Mouse (Mus musculus) 3T3-L1 (cell line): ENCODE results near the gene Slc43a3.
"Not testable (repeated sequence)": the region's sequence is repeated elsewhere in the genome, so short reads cannot be mapped to it uniquely, and the experiment has no call there.

ENCODE experiments used
- DNase-seq: peaks from one replicate; pipeline ENCODE4 v3.0.0-alpha.2; 2015; ENCODE audit warnings: low read depth, low spot score

Slc43a3 gene

DNA sequence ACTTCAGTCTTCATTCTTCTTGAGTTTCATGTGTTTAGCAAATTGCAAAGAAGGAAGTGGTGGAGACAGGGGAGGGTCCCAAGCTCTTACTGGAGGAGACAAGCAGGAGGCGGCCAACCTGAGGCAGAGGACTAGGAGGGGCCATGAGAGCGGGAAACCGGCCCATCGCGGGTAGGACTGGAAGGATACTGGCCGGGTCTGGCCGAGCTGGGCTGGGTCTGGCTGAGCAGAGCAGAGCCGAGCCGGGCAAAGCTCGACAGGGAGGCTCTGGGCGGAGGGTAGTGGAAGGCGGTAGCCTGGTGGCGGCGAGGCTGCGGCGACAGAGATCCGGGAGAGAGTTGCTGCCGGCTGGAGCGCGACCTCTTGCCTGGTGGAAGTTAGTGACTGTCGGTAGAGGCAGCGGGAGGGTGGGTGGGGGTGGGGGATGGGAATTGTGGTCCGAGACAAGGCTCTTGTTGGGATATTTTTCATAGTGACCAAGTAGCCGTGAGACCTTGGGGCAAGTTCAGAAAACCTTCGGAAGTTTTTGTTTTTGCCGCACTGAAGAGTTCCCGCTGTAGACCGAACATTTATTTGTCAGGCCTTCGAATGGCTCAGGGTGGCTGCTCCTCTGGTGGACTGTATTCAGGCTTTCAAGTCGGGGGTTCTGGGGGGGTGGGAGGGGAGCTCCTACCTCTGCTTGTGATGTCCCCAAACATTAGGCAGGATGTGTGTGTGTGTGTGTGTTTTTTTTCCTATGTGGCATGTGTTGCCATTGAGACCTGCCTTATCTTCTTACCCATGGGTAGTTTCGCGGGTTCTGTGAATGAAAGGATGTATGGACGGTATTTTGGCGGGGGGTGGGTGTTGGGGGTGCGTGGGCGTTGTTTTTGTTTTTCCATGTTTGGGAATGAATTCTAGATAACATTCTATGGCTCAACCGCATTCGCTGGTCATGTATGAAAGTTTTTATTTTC, at the start of gene Slc43a3:
TSS of gene Slc43a3 (plus strand) at position 106 of the 956 bp plus-strand sequence.
- DNase-seq, result peak; percentile 94

- DNase-seq, result no peak
Observed at GRCm38 (mm10) chr2:84886821-84887281, 49.5 kb upstream of the Slc43a3 start.

GRCm38 (mm10) chr2:84887411-84888271, 48.7 kb upstream of the Slc43a3 start:
- DNase-seq, result peak; percentile 58

DNA sequence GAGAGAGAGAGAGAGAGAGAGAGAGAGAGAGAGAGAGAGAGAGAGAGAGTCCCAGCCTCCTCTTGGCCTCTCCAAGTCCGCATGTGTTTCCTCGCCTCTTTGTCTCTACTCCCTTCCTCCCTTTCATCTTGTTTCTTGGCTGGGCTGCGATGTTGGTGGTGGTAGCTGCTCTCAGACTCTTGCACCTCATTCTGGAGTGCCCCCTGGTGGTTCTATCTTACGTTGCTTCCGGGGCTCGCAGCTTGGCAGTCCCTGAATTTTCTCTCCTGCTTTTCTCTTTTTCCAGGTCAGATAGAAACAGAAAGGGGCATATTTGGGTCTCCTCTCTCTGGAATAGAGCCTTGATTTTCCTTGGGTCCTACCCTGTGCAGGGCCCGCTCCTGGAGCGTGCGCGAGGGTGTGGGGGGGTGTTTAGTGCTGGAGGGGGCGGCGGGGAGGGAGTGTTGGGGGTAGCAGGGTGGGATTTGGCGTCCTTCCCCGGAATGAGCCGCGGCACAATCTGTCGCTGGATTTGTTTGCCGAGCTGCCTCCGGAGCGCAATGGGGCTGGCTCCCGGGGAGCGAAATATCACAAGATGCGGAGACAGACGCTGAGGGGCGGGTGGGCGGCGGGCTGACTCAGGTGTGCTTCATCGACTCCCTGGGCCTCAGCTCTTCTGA, 47.6 kb upstream of the Slc43a3 start:
- peak; percentile 94 for DNase-seq

GRCm38 (mm10) chr2:84889316-84890044, 46.9 kb upstream of the Slc43a3 start:
- DNase-seq, result peak; percentile 50

DNA sequence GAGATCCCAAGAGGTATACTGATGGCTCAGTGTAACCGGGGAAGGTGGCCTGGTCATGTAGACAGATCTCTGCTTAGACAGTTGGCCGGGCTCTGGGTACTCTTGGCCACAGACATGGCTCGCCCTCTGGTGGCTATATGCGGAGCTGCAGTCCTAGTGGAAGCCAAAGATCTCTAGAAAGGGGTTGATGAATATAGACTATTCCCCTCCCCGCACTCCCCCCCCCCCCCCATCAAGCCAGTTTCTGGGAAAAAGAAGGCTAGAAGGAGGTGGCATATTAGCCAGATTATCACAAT, 46.4 kb upstream of the Slc43a3 start:
- DNase-seq, result peak; percentile 92

DNA sequence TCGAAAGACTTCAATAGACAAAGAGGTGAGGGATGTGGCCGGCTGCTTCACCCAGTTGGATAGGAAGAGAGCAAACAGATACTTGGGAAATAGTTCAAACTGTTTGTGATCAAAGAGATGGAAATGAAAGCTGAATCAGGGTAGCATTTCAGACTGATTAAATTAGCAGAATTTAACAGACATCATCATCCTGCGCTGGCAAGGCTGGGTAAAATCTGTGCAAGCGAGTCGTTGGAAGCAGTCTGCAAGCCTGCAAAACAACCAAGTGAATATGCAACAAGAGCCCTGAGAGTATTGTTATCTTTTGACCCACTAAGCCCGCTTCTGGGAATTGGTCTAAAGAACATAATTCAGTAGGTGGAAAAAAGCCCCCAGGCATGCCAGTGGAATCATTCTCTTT, 43.0 kb upstream of the Slc43a3 start:
- no peak for DNase-seq

DNA sequence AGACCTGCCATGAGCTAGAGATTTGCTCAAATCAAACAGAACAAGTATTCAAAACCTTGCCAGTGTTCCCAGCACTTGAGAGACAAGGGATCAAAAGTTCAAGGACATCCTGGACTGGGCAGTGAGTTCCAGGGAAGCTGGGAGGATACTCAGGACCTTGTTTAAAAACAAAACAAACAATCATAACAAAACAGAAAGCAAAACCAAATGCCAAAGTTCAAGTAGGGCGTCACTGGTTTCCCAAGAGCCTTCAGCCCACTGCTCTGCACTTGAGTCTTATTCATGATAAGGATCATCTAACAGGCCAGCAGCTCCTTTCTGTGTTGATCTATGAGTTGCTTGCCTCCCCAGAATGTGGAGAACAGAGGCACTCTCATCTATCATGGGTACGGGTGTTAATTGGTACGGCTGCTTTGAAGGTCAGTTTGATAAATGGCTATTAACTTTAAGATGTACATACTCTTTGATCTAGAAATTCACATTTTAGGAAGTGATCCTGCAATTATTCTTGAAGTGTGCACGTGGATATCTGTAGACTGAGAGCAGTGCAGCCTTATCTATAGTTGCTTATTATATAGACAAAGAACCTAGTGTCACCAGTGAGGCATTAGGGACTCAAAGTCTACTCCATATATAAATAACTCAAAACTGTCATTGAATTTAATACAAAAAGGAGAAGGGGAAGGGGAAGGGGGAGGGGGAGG, 40.7 kb upstream of the Slc43a3 start:
- no peak for DNase-seq

DNA sequence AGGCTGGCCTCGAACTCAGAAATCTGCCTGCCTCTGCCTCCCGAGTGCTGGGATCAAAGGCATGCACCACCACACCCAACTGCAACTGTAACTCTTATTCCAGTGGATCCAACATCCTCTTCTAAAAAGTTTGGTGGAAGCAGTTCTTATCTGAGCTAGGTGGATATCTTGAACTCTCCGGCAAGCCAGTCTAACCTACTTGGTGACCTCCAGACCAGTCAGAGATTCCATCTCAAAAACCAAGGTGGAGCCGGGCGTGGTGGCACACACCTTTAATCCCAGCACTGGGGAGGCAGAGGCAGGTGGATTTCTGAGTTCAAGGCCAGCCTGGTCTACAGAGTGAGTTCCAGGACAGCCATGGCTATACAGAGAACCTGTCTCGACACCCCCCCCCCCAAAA, 39.7 kb upstream of the Slc43a3 start:
- not testable (repeated sequence) for DNase-seq

DNA sequence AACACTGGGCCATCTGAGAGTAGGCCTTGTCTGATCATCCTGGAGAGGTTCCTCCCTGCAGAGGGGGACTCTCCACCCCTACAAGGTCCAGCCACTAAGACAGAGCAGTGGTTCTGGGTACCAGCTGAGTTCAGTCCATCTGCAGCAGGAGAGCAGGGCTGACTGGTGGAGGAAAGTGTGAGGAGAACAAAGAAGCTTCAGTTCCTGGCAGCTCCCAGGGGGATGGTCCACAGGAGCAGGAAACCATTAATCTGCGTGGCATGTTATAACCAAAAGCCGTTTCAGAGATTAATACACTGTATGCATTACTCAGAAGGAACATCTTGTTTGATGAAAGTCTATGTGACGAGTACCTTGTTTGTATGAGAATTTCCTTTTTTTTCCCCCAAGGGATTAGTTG, 23.7 kb upstream of the Slc43a3 start:
- DNase-seq, result peak; percentile 57

DNA sequence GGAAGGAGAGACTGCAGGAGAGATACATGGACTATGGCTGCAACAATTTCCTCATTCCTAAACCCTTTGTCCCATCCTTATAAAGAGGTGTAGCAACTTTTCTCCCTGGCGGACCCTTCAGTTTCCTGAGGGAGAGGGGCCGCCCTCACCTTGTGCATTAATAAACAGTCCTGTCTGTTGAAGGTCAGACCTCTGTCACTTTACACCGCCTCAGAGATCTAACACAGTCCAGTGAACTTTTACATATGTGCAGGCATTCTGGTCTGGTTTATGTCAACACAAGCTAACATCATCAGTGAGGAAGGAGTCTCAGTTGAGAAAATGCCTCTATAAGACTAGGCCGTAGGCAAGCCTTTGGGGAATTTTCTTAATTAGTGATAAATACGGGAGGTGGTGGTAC, 22.5 kb upstream of the Slc43a3 start:
- DNase-seq, result no peak

GRCm38 (mm10) chr2:84915330-84915729, 21.0 kb upstream of the Slc43a3 start:
- no peak for DNase-seq

DNA sequence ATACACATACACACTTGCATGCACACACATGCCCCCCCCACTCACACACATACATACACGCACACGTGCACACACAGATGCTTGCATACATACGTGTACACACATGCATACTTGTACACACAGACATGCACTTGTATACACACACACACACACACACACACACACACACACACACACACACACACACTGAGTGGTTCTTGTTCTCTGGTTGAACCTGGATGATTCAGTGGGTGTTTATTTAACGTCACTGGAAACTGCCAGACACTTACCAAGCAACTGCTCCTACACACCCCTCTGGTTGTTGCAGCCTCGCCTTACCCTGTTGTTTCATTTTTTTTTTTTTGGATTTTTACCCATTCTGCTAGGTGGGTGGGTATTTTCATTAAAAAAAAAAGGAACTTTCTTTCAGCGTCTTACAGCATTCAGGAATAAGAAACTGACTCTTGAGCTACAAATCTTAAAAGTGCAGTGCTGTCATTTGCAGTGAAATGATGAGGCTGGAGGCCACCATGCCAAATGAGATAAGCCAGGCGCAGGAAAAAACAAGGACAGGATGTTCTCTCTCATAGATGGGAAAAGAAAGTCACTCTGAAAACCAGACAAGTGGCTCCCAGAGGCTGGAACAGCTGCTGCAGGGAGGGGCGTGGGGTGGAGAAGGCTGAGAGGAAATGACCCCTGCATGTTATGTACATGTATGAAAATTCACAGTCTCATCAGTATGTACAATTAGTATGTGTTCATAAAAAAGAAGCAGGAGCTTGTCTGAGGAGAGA, 19.6 kb upstream of the Slc43a3 start:
- no peak for DNase-seq

DNA sequence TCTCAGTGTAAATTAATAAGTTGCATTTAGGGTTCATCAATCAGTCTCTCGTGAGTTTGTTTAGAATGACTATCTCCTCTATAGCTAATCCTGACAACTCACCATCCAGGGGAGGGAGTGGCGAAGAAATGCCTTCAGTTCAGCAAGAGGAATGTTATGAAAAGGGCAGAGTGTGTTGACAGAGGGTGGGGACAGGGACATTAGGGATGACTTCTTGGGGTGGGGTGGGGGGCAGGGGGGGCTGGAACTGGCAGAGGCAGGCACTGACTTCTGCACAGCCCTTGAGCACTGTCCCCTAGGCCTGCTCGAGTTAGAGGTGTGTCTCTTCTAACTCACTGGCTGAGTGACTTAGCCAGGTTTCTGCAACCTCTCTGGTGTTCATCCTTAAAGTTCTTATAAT, 18.2 kb upstream of the Slc43a3 start:
- DNase-seq, result no peak

GRCm38 (mm10) chr2:84919601-84920108, 16.7 kb upstream of the Slc43a3 start:
- peak; percentile 86 for DNase-seq

GRCm38 (mm10) chr2:84930186-84930585, 6.2 kb upstream of the Slc43a3 start:
- DNase-seq, result no peak

GRCm38 (mm10) chr2:84933992-84934648, 2.3 kb upstream of the Slc43a3 start:
- no peak for DNase-seq

- no peak for DNase-seq
Observed at GRCm38 (mm10) chr2:84934649-84935007, 1.8 kb upstream of the Slc43a3 start.

DNA sequence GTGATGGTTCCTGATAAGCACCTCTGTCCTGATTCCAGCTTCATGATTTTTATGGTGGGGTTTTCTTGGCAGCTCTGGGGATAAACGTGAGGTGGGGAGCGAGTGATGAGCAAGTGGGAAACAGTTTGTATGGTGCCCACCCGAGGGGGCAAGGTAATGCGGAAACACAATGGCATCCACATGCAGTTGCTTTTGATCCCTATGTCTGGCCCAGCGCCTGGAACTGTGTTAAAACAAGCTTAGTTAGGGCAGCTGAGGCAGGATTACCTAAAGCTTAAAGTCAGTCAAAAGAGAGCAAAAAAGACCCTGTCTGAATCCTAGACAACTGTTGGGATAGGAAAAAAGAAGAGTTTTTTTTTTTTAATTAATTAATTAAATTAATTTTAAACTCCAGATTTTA, 1.3 kb upstream of the Slc43a3 start:
- DNase-seq, result no peak
